Comparison of ENCODE assay signal across 22 mouse cellular contexts in the genomic region with DNA sequence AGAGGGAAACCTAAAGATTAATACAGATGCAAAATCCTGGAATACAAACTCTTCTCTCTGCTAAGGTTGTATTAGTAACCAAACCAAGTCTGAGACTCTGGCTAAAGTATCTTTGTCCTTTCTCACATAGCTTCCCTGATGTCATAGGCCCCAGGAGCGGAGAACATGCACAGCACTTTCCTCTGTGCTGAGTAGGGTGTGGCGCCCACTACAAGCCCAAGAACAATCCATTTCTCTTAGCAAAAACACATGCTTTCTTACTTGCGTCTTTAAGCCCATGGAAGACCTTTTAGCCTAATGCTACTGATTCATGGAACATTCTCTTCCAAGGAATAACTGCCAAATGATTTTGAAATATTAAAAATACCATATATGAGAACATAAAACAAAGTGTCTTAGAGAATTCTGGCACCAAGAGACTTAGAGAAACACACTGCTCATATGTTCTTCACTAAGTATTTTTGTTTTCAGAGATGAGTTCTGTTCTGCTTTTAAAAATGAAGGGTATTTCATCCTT. TPM values are rescaled to one million over a fixed set of nuclear protein-coding genes. Genes with fewer than 3 reads are reported as not detected.
DNase-seq lines count a peak whose midpoint lies in the region; ATAC-seq and TF ChIP-seq lines count a peak whose summit lies in the region.
"Had no signal": no experiment of that assay in that cellular context is flagged by ENCODE, and none has a peak within 500 bp of the region (broad histone marks: within the 10 kb centered on the region; RNA-seq: fewer than 3 reads in every experiment).

No protein-coding gene starts in this region.

- H3K27me3 ChIP-seq in heart, embryonic 12.5 days (replicated peaks): no peaks in the 10 kb centered on the region
- H3K27me3 ChIP-seq in forebrain, embryonic 13.5 days: no peaks in the 10 kb centered on the region
- H3K27me3 ChIP-seq: embryonic facial prominence, embryonic 12.5 days had no signal

- H3K9me3 ChIP-seq in heart, embryonic 12.5 days (replicated peaks): no peaks in the 10 kb centered on the region
- H3K9me3 ChIP-seq in forebrain, embryonic 13.5 days (replicated peaks): no peaks in the 10 kb centered on the region
- H3K9me3 ChIP-seq: embryonic facial prominence, embryonic 10.5 days; embryonic facial prominence, embryonic 12.5 days had no signal

- H3K9ac ChIP-seq in heart, embryonic 12.5 days: no peak overlapping the region
- H3K9ac ChIP-seq in forebrain, embryonic 13.5 days: no peak overlapping the region
- H3K9ac ChIP-seq: embryonic facial prominence, embryonic 12.5 days had no signal

- DNase-seq in gastrocnemius, adult 2 months: no peak
- DNase-seq in gastrocnemius, postnatal 14 days: no peak
- DNase-seq in heart, adult 11 months: peak; percentile 89
- DNase-seq in ZHBTc4 (ENCODE audit: low read depth, low spot score): peak; percentile 9
- peak; percentile 50 for DNase-seq in skeletal muscle tissue, adult 2 months (ENCODE audit: low read depth, low spot score)
- DNase-seq: adrenal gland, adult 8-10 months; adrenal gland, postnatal 14 days; adrenal gland, postnatal 36 days; cerebellum, adult 11-12 months; cerebellum, adult 2 months; cerebellum, adult 9-10 months; cerebellum, postnatal 10 days; cerebellum, postnatal 25 days had no signal

- TF ChIP-seq CTCF in gastrocnemius, adult 2 months (IDR thresholded peaks at IDR 0.05): no peak

- ATAC-seq in heart, embryonic 12.5 days (ENCODE audit: insufficient number of reproducible peaks, low FRiP score): no peak
- ATAC-seq in forebrain, embryonic 13.5 days: no peak
- ATAC-seq: activated CD4-positive, CD25-positive, alpha-beta regulatory T cell, adult 4 months; forebrain, embryonic 14.5 days; forebrain, embryonic 16.5 days had no signal

- intact Hi-C loops in gastrocnemius, adult 2 months (cut with DNase I): no loop called here
- intact Hi-C loops in gastrocnemius, postnatal 14 days (cut with DNase I; ENCODE audit: low total_unique reads): no loop called here

- no peaks in the 10 kb centered on the region for H3K36me3 ChIP-seq in heart, embryonic 12.5 days
- H3K36me3 ChIP-seq in forebrain, embryonic 13.5 days (ENCODE audit: poor library complexity, severe bottlenecking): no peaks in the 10 kb centered on the region
- H3K36me3 ChIP-seq: embryonic facial prominence, embryonic 10.5 days; embryonic facial prominence, embryonic 12.5 days had no signal

- H3K4me3 ChIP-seq in gastrocnemius, adult 2 months: no peak overlapping the region
- H3K4me3 ChIP-seq in heart, embryonic 12.5 days: no peak overlapping the region
- H3K4me3 ChIP-seq in forebrain, embryonic 13.5 days: no peak overlapping the region
- H3K4me3 ChIP-seq: embryonic facial prominence, embryonic 10.5 days; embryonic facial prominence, embryonic 12.5 days had no signal

- no peak overlapping the region for H3K4me2 ChIP-seq in heart, embryonic 12.5 days
- H3K4me2 ChIP-seq in forebrain, embryonic 13.5 days: no peak overlapping the region
- H3K4me2 ChIP-seq: embryonic facial prominence, embryonic 12.5 days had no signal

- H3K4me1 ChIP-seq in heart, embryonic 12.5 days (replicated peaks): no peaks in the 10 kb centered on the region
- no peaks in the 10 kb centered on the region for H3K4me1 ChIP-seq in forebrain, embryonic 13.5 days
- H3K4me1 ChIP-seq: embryonic facial prominence, embryonic 10.5 days; embryonic facial prominence, embryonic 12.5 days had no signal

- H3K27ac ChIP-seq in gastrocnemius, adult 2 months: peak overlapping the region; percentile 43; the same call in 1 of the 2 replicates
- no peak overlapping the region for H3K27ac ChIP-seq in heart, embryonic 12.5 days (ENCODE audit: poor library complexity, severe bottlenecking)
- no peak overlapping the region for H3K27ac ChIP-seq in forebrain, embryonic 13.5 days
- H3K27ac ChIP-seq: embryonic facial prominence, embryonic 10.5 days; embryonic facial prominence, embryonic 12.5 days had no signal

- WGBS in heart, embryonic 12.5 days: 85% methylated on average over 3 of the region's 3 CpGs
- WGBS in forebrain, embryonic 13.5 days: 91% methylated on average over 3 of the region's 3 CpGs

RNA-seq across cellular contexts. Expression of a gene that starts 28.0 kb away (rescaled TPM):
- not detected for total RNA-seq in gastrocnemius, adult 2 months (2021)
- not detected for total RNA-seq in gastrocnemius, postnatal 14 days (2021)
- not detected in 2 replicates for polyA plus RNA-seq in heart, embryonic 12.5 days (2016; fragmentation: Nextera tagmentation; extraction: Ambion mirVana)
- polyA plus RNA-seq in forebrain, embryonic 13.5 days (2015; fragmentation: Nextera tagmentation; extraction: Ambion mirVana): 0.22 TPM in 1 of 2 replicates, not detected in the other
- total RNA-seq: adrenal gland, postnatal 14 days; adrenal gland, postnatal 36 days; MEL had no signal
- polyA plus RNA-seq: activated CD4-positive, CD25-positive, alpha-beta regulatory T cell, adult 4 months; C2C12; cerebellum, adult 2 months had no signal

Comparison
In these comparisons a context has a peak if more than half of its experiments do, and no peak if none do; other contexts are left out.
1. DNase-seq: peak in heart, adult 11 months (single experiment), ZHBTc4 (single experiment) and skeletal muscle tissue, adult 2 months (single experiment); none in gastrocnemius, adult 2 months (single experiment) and gastrocnemius, postnatal 14 days (single experiment).